Mouse (Mus musculus): ENCODE data around the gene Daw1. TPM values are rescaled to one million over a fixed set of nuclear protein-coding genes. Genes with fewer than 3 reads are reported as not detected.

The Daw1 gene
- 0.94 and 1.5 TPM in 2 replicates for total RNA-seq (2014; rRNA removed)
- 1.5 and 2.3 TPM in 2 replicates for polyA plus RNA-seq (2015; fragmentation: Nextera tagmentation; extraction: Ambion mirVana)

DNA sequence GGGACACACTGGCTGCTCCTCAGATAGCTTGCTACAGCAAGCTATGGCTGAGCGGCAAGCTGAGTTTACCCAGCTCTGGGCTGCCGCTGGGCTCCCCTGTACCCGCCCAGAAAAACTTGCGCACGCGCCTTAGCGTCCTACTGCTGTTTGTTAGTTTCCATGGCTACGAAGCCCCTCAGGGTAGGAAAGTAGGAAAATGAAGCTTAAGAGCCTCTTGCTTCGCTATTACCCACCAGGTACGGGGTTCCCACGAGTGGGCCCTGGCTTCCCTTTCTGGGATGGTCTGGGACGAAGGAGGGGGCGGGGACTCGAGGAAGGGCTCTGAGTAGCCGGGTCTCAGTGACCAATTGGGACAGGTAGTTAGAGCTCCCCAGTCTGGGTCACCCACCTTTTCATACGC is at the start of gene Daw1:
Gene Daw1 (plus strand): TSS at position 150 of the 400 bp plus-strand sequence.
- H3K4me1 ChIP-seq (ENCODE audit: insufficient read depth, low read length), result no peaks in the 10 kb centered on the region
- peak; percentile 98 for ATAC-seq
- peak within 1 kb of the TSS; percentile 51 for H3K4me3 ChIP-seq (ENCODE audit: low read length)
- H3K4me2 ChIP-seq (ENCODE audit: low read depth, low read length), result peak within 1 kb of the TSS; percentile 76
- H3K27ac ChIP-seq, result no peak within 1 kb of the TSS
- DNase-seq (ENCODE audit: low spot score), result peak; percentile 95
- peak within 1 kb of the TSS; percentile 44 for H3K9ac ChIP-seq (replicated peaks; ENCODE audit: low read length)
- no peaks in the 10 kb centered on the region for H3K9me3 ChIP-seq (ENCODE audit: low read length)
- WGBS, result 2% methylated on average over 16 of the region's 16 CpGs
- no peaks in the 10 kb centered on the region for H3K27me3 ChIP-seq (ENCODE audit: insufficient read depth, low read length)
- TF ChIP-seq CTCF (IDR thresholded peaks at IDR 0.05; ENCODE audit: low read depth), result no peak
- H3K36me3 ChIP-seq (ENCODE audit: insufficient read depth, low read length), result no peaks in the 10 kb centered on the region

DNA sequence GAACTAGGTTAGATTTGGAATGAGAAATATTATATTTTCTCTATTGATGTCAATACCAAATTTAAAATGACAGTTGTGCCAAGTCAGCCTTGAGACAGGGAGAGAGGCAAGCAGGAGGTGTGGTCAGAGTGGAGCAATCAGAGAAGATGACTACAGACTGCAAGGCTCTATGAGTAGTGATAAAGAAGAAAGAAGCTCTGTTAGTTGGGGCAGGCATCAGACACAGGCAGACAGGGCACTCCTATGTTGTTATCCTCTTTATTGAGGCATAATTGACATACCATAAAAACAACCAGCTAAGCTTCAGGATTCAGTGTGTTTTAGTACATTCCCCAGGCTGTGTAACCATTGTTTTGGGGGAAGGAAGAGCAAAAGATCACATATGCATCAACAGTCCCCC is 48.6 kb upstream of the Daw1 start:
- Histone ChIP-seq H3K9me3 (ENCODE audit: low read length) (no peaks in the 10 kb centered on the region), H3K36me3 (ENCODE audit: insufficient read depth, low read length) (no peaks in the 10 kb centered on the region), H3K27me3 (ENCODE audit: insufficient read depth, low read length) (no peaks in the 10 kb centered on the region), H3K4me3 (ENCODE audit: low read length) (no peak overlapping the region), H3K27ac (no peak overlapping the region), H3K4me2 (ENCODE audit: low read depth, low read length) (no peak overlapping the region), H3K4me1 (ENCODE audit: insufficient read depth, low read length) (no peaks in the 10 kb centered on the region), H3K9ac (replicated peaks; ENCODE audit: low read length) (no peak overlapping the region)
- TF ChIP-seq CTCF (IDR thresholded peaks at IDR 0.05; ENCODE audit: low read depth), result no peak
- ATAC-seq (no peak), DNase-seq (ENCODE audit: low spot score) (no peak)

DNA sequence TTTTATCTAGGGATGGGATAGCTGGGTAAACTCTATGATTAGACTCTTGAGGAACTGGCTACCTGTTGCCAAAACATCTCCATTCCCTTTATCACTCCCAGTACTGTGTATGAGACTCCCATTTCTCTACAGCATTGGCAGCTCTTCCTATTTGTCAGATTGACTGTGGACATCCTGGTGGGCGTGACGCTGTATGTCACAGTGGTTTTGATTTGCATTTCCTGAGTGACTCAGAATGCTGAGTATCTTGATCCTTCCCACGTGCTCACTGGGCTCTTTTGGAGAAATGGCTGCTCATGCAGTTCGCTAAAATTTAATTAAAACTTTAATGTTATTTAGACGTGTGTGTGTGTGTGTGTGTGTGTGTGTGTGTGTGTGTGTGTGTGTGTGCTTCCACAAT is 47.8 kb upstream of the Daw1 start:
- TF ChIP-seq CTCF (IDR thresholded peaks at IDR 0.05; ENCODE audit: low read depth), result no peak
- Histone ChIP-seq H3K9me3 (ENCODE audit: low read length) (no peaks in the 10 kb centered on the region), H3K4me3 (ENCODE audit: low read length) (no peak overlapping the region), H3K27me3 (ENCODE audit: insufficient read depth, low read length) (no peaks in the 10 kb centered on the region), H3K9ac (replicated peaks; ENCODE audit: low read length) (no peak overlapping the region), H3K36me3 (ENCODE audit: insufficient read depth, low read length) (no peaks in the 10 kb centered on the region), H3K4me1 (ENCODE audit: insufficient read depth, low read length) (no peaks in the 10 kb centered on the region), H3K27ac (no peak overlapping the region), H3K4me2 (ENCODE audit: low read depth, low read length) (no peak overlapping the region)
- WGBS, result 68% methylated on average over 5 of the region's 5 CpGs
- ATAC-seq (no peak), DNase-seq (ENCODE audit: low spot score) (no peak)

DNA sequence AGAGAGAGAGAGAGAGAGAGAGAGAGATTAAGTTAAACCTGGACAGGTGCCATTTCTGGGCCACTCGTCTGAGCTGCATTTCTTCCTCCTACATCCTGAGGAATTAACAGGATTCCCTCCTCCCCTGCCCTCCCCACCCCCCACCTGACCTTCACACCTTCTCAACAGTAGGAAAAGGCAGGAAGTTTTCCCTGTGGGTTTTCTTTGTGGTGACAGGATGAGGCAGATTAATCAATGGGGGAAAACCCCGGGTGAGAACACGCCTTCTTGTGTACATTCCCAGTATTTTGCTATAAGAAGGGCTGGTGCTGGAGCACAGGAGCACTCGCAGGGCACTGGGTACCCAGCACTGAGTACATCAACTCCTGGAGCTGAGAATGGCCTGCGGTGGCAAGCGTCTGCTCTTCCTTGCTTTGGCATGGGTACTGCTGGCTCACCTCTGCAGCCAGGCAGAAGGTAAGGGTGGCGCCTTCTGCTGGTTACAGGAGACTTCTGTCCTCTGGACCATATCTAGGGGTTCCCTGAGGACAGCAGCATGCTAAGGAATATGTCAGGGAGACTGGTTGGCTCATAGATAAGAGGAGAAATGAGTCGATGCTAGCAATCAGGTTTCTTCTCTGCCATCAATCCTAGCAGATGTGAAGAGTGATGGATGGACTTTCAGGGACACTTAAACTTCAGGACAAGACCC is 43.0 kb upstream of the Daw1 start, which contains the start of gene Ccl20:
Gene Ccl20 (plus strand): TSS at position 320 of the 691 bp plus-strand sequence.
- Histone ChIP-seq H3K4me2 (ENCODE audit: low read depth, low read length) (no peak within 1 kb of the TSS), H3K27me3 (ENCODE audit: insufficient read depth, low read length) (no peaks in the 10 kb centered on the region), H3K9me3 (ENCODE audit: low read length) (no peaks in the 10 kb centered on the region), H3K9ac (replicated peaks; ENCODE audit: low read length) (no peak within 1 kb of the TSS), H3K27ac (no peak within 1 kb of the TSS), H3K4me3 (ENCODE audit: low read length) (no peak within 1 kb of the TSS), H3K36me3 (ENCODE audit: insufficient read depth, low read length) (no peaks in the 10 kb centered on the region), H3K4me1 (ENCODE audit: insufficient read depth, low read length) (no peaks in the 10 kb centered on the region)
- 49% methylated on average over 8 of the region's 8 CpGs for WGBS
- ATAC-seq (no peak), DNase-seq (ENCODE audit: low spot score) (no peak)
- no peak for TF ChIP-seq CTCF (IDR thresholded peaks at IDR 0.05; ENCODE audit: low read depth)

DNA sequence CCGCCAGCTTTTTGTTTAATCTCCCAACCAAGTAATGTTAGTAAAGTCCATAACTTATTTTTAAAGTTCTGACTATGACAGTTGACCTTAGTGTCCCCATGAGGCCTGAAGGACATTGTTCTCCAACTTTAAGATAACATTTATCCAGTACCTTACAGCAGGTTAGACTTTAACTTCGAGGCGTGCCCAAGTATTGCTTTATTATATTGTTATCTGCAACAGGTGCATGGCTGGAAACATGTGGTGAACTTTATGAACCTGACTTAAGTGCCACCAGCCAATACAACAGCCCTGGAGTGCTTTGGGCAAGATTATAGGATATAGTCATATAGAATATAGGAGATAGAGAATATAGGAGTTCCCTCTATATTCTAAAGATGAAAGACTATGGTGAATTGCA is 42.3 kb upstream of the Daw1 start:
- Histone ChIP-seq H3K4me2 (ENCODE audit: low read depth, low read length) (no peak overlapping the region), H3K9ac (replicated peaks; ENCODE audit: low read length) (no peak overlapping the region), H3K27me3 (ENCODE audit: insufficient read depth, low read length) (no peaks in the 10 kb centered on the region), H3K9me3 (ENCODE audit: low read length) (no peaks in the 10 kb centered on the region), H3K27ac (no peak overlapping the region), H3K36me3 (ENCODE audit: insufficient read depth, low read length) (no peaks in the 10 kb centered on the region), H3K4me3 (ENCODE audit: low read length) (no peak overlapping the region), H3K4me1 (ENCODE audit: insufficient read depth, low read length) (no peaks in the 10 kb centered on the region)
- ATAC-seq (no peak), DNase-seq (ENCODE audit: low spot score) (no peak)
- 89% methylated on average over 3 of the region's 3 CpGs for WGBS
- no peak for TF ChIP-seq CTCF (IDR thresholded peaks at IDR 0.05; ENCODE audit: low read depth)

DNA sequence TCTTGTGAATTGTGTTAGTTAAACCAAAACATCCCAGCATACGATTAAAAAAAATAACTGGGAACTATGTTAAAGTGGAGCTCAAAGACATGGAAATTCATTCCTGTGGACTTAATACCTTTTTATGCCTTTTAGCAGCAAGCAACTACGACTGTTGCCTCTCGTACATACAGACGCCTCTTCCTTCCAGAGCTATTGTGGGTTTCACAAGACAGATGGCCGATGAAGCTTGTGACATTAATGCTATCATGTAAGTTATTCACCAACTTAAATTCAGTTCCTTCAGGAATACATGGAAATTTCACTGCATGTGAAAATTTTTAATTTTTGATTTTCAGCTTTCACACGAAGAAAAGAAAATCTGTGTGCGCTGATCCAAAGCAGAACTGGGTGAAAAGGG is 41.9 kb upstream of the Daw1 start:
- no peak for TF ChIP-seq CTCF (IDR thresholded peaks at IDR 0.05; ENCODE audit: low read depth)
- WGBS, result 85% methylated on average over 7 of the region's 7 CpGs
- no peaks in the 10 kb centered on the region for H3K36me3 ChIP-seq (ENCODE audit: insufficient read depth, low read length)
- H3K4me1 ChIP-seq (ENCODE audit: insufficient read depth, low read length), result no peaks in the 10 kb centered on the region
- H3K4me3 ChIP-seq (ENCODE audit: low read length), result no peak overlapping the region
- no peak overlapping the region for H3K27ac ChIP-seq
- ATAC-seq, result no peak
- H3K9ac ChIP-seq (replicated peaks; ENCODE audit: low read length), result no peak overlapping the region
- no peaks in the 10 kb centered on the region for H3K27me3 ChIP-seq (ENCODE audit: insufficient read depth, low read length)
- DNase-seq (ENCODE audit: low spot score), result no peak
- H3K4me2 ChIP-seq (ENCODE audit: low read depth, low read length), result no peak overlapping the region
- no peaks in the 10 kb centered on the region for H3K9me3 ChIP-seq (ENCODE audit: low read length)

DNA sequence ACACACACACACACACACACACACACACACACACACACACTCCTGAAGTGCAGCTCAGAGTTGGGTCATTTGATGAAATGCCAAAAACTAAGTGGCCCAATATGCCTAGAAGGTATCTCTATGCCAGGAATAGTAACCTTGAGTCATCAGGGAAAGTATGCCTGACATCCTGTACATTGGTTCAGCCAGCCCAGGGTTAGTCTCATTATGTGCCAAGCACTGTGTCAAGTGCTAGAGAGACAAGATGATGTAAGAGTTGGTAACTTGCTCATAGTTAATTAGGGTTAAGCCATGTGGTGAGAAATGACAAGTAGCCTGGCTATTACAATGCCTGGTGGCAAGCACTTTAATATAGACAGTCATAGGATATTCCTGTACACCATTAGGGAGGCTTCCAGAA is 39.6 kb upstream of the Daw1 start:
- H3K4me2 ChIP-seq (ENCODE audit: low read depth, low read length), result no peak overlapping the region
- no peaks in the 10 kb centered on the region for H3K4me1 ChIP-seq (ENCODE audit: insufficient read depth, low read length)
- no peaks in the 10 kb centered on the region for H3K9me3 ChIP-seq (ENCODE audit: low read length)
- H3K27me3 ChIP-seq (ENCODE audit: insufficient read depth, low read length), result no peaks in the 10 kb centered on the region
- DNase-seq (ENCODE audit: low spot score) (no peak), ATAC-seq (no peak)
- no peak overlapping the region for H3K4me3 ChIP-seq (ENCODE audit: low read length)
- H3K27ac ChIP-seq, result no peak overlapping the region
- no peak for TF ChIP-seq CTCF (IDR thresholded peaks at IDR 0.05; ENCODE audit: low read depth)
- H3K36me3 ChIP-seq (ENCODE audit: insufficient read depth, low read length), result no peaks in the 10 kb centered on the region
- H3K9ac ChIP-seq (replicated peaks; ENCODE audit: low read length), result no peak overlapping the region

Data from hindbrain, postnatal 0 days (tissue).